Mouse (Mus musculus) macrophage (primary cell): ENCODE data around the gene 4921524J17Rik. TPM values are rescaled to one million over a fixed set of nuclear protein-coding genes. Genes with fewer than 3 reads are reported as not detected.

Experiments
- polyA plus RNA-seq: library from polyadenylated mRNA; stranded (reverse); fragments of 250-400 nt; gene quantifications from 3 replicates; pipeline ENCODE4 v1.2.4, GENCODE M21; 2018; ENCODE audit warnings: inconsistent platforms

The 4921524J17Rik gene
- polyA plus RNA-seq, 1 experiment from 2014 or later, result 28.1 TPM

Other genes starting within 250 kb of the 4921524J17Rik start
- not detected in 3 replicates for gene Olfr371, start 206.8 kb downstream of the 4921524J17Rik start, polyA plus RNA-seq
- gene Orc6, start 133.2 kb downstream of the 4921524J17Rik start, polyA plus RNA-seq, result 10.2 to 36.3 TPM (median 12.3 TPM) in 3 replicates
- 167 to 195 TPM (median 180 TPM) in 3 replicates for gene Vps35, start 133.0 kb downstream of the 4921524J17Rik start, polyA plus RNA-seq
- 0.06 TPM in 1 of 3 replicates, not detected in the others for gene Mylk3, start 46.5 kb downstream of the 4921524J17Rik start, polyA plus RNA-seq
- gene Gpt2, start 59.7 kb upstream of the 4921524J17Rik start, polyA plus RNA-seq, result 4.7 to 7.9 TPM (median 5.4 TPM) in 3 replicates
- gene Dnaja2, start 122.5 kb upstream of the 4921524J17Rik start, polyA plus RNA-seq, result 79.8 to 164 TPM (median 104 TPM) in 3 replicates